Mouse (Mus musculus): ENCODE data around the gene Gm813. TPM values are rescaled to one million over a fixed set of nuclear protein-coding genes. Genes with fewer than 3 reads are reported as not detected.

Gene Gm813
- total RNA-seq, 1 experiment from 2014 or later, result not detected

DNA sequence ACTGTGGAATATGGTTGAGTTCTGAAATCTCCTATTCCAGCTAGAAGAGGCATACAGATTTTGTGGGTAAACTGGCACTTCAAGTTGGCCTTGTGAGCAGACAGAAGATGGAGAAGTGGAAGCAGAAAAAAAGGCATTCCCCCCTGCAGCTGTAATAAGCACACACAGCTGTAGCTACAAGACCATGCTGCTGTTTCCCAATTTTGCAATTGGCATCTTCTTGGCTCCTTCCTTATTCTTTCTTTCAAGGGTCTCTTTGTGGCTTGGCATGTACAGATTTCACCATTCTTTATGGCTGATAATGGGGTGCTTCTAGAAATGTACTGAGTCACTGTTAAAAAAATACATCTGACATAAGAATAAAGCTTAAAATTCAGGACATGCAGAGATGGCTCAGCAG is 568 bp upstream of the Gm813 start:
- ATAC-seq (replicated peaks; ENCODE audit: insufficient number of reproducible peaks, low FRiP score, low TSS enrichment, poor library complexity, severe bottlenecking), result no peak

GRCm38 (mm10) chr16:58612969-58613368 is 3.8 kb downstream of the Gm813 start:
- ATAC-seq (replicated peaks; ENCODE audit: insufficient number of reproducible peaks, low FRiP score, low TSS enrichment, poor library complexity, severe bottlenecking), result no peak

GRCm38 (mm10) chr16:58607101-58607500 is 9.7 kb downstream of the Gm813 start:
- no peak for ATAC-seq (replicated peaks; ENCODE audit: insufficient number of reproducible peaks, low FRiP score, low TSS enrichment, poor library complexity, severe bottlenecking)

DNA sequence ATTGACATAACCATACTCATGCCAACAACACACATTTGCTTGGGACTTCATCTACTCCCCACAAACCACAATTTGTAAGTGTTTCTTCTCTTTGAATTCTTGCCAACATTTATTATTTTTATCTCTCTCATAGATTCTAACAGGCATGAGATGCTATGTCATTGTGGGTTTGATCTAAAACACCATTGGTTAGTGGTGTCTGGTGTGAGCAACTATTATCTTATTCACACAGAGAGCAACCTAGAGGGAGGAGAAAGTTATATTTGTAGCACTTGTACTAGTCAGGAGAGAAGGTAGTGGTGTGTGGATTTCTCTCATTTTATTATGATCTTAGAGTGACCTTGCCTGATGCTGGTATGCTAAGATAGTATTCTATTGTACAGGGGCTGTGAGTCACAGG is 12.1 kb downstream of the Gm813 start:
- ATAC-seq (replicated peaks; ENCODE audit: insufficient number of reproducible peaks, low FRiP score, low TSS enrichment, poor library complexity, severe bottlenecking), result no peak

GRCm38 (mm10) chr16:58603831-58604230 is 12.9 kb downstream of the Gm813 start:
- no peak for ATAC-seq (replicated peaks; ENCODE audit: insufficient number of reproducible peaks, low FRiP score, low TSS enrichment, poor library complexity, severe bottlenecking)

GRCm38 (mm10) chr16:58600846-58601245 is 15.9 kb downstream of the Gm813 start:
- ATAC-seq (replicated peaks; ENCODE audit: insufficient number of reproducible peaks, low FRiP score, low TSS enrichment, poor library complexity, severe bottlenecking), result no peak

GRCm38 (mm10) chr16:58591299-58591698 is 25.5 kb downstream of the Gm813 start:
- ATAC-seq (replicated peaks; ENCODE audit: insufficient number of reproducible peaks, low FRiP score, low TSS enrichment, poor library complexity, severe bottlenecking), result no peak

- no peak for ATAC-seq (replicated peaks; ENCODE audit: insufficient number of reproducible peaks, low FRiP score, low TSS enrichment, poor library complexity, severe bottlenecking)
Observed at GRCm38 (mm10) chr16:58589444-58589843, 27.3 kb downstream of the Gm813 start.

DNA sequence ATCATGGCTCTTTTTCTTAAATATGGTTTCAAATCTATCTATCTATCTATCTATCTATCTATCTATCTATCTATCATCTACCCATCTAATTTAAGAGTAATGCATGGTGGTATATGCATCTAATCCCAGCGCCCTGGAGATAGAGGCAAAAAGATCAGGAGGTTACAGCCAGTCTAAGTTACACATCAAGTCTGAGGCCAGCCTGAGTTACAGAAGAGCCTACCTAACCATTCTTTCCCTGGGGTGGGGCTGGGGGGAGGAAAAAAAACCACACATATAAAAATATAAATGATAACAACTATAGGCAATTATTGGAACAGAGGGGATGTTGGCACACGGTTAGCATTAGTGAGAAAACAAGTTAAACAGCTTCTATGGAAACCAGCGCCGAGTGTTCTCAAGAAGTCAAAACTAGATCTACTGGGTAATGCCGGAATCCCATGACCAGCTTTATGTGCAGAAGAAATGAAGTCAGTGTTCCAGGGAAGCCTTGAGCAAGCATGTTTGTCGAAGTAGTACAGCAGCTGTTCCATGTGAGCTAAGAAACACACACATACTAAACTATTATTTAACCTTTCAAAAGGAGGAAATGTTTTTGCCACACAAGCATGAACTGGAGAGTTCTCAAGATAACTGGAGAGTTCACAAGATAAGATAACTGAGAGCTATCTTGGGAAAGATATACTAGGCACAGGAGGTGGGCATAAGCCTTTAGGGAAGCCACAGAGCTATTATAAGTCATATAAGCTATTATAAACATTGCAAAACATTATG is 42.6 kb downstream of the Gm813 start:
- ATAC-seq (replicated peaks; ENCODE audit: insufficient number of reproducible peaks, low FRiP score, low TSS enrichment, poor library complexity, severe bottlenecking), result no peak

DNA sequence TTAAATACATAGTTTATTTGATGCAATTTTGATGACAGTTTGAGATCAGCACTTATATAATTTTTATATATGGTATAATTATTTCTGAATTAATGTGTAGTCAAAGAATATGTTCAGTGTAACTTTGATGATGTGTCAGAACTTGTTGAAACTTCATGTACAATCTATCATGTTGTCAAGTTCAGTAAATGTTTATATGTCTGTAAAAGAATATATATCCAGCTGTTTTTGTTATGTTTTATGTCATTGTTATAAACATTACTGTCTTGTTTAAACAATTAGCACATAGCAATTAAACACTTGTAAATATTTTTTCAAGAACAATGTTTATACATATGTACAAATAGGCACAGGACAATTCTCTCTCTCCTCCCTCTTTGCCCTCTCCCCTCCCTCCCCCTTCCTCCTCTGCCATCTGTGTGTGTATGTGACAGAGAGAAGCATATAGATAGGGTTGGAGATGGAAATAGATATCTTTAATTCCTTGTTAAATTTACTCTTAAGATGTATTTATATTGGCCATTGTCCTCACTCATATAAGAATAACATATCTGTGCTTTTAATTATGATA is 46.0 kb downstream of the Gm813 start:
- ATAC-seq (replicated peaks; ENCODE audit: insufficient number of reproducible peaks, low FRiP score, low TSS enrichment, poor library complexity, severe bottlenecking), result no peak

Other genes with a start within 250 kb of the Gm813 start
- 0.48 to 1.8 TPM (median 1.7 TPM) in 3 replicates for gene Dcbld2, start 208.5 kb downstream of the Gm813 start, total RNA-seq (2017)
- gene St3gal6, start 92.7 kb downstream of the Gm813 start, total RNA-seq (2017), result 43.7 to 77.1 TPM (median 49.8 TPM) in 3 replicates
- gene E330017A01Rik, start 21.8 kb upstream of the Gm813 start, total RNA-seq (2017), result not detected in 3 replicates
- gene Cpox, start 53.3 kb upstream of the Gm813 start, total RNA-seq (2017), result 7.1 to 14.9 TPM (median 10.7 TPM) in 3 replicates
- 1.7 TPM in 1 of 3 replicates, not detected in the others for gene Gpr15, start 102.1 kb upstream of the Gm813 start, total RNA-seq (2017)
- 14.5 to 60.0 TPM (median 53.1 TPM) in 3 replicates for gene Cldnd1, start 110.9 kb upstream of the Gm813 start, total RNA-seq (2017)
- gene Olfr172, start 146.2 kb upstream of the Gm813 start, total RNA-seq (2017), result not detected in 3 replicates
- gene Olfr173, start 183.3 kb upstream of the Gm813 start, total RNA-seq (2017), result not detected in 3 replicates
- not detected in 3 replicates for gene Olfr175-ps1, start 209.8 kb upstream of the Gm813 start, total RNA-seq (2017)

Measured in monocyte, adult 5-6 weeks (primary cell).